Mouse (Mus musculus) liver, embryonic 14 days (tissue): Measurements from ENCODE around the gene Olfr191. TPM values are rescaled to one million over a fixed set of nuclear protein-coding genes. Genes with fewer than 3 reads are reported as not detected.

Experiments used
- polyA plus RNA-seq: library from polyadenylated mRNA; depleted of rRNA; stranded (reverse); fragments of >200 nt; gene quantifications from 2 replicates; pipeline ENCODE4 v1.2.3, GENCODE M21; 2012; rRNA removed

Olfr191 gene
- not detected in 2 replicates for polyA plus RNA-seq

GRCm38 (mm10) chr16:59089722-59090121 is at the start of gene Olfr191:
Gene Olfr191, minus strand, starts transcription at chr16:59089822.

GRCm38 (mm10) chr16:59120969-59121368 is 31.3 kb upstream of the Olfr191 start, which contains the start of gene Olfr194:
Gene Olfr194, minus strand, starts transcription at chr16:59121069.

GRCm38 (mm10) chr16:59111781-59112180 is 22.2 kb upstream of the Olfr191 start, which contains the start of gene Olfr193:
Gene Olfr193, minus strand, starts transcription at chr16:59111881.

GRCm38 (mm10) chr16:59077905-59078304 is 11.7 kb downstream of the Olfr191 start, which contains the start of gene Olfr190:
Gene Olfr190, minus strand, starts transcription at chr16:59078005.

GRCm38 (mm10) chr16:59039710-59040109 is 49.9 kb downstream of the Olfr191 start, which contains the start of gene Olfr187:
Gene Olfr187, minus strand, starts transcription at chr16:59039767.

Other genes starting within 250 kb of the Olfr191 start
- gene Olfr177, start 215.1 kb downstream of the Olfr191 start, polyA plus RNA-seq: not detected in 2 replicates
- not detected in 2 replicates for gene Olfr178, start 197.8 kb downstream of the Olfr191 start, polyA plus RNA-seq
- gene Olfr181, start 161.1 kb downstream of the Olfr191 start, polyA plus RNA-seq: not detected in 2 replicates
- gene Olfr180, start 160.4 kb downstream of the Olfr191 start, polyA plus RNA-seq: not detected in 2 replicates
- not detected in 2 replicates for gene Olfr183, start 94.5 kb downstream of the Olfr191 start, polyA plus RNA-seq
- gene Olfr186, start 59.5 kb downstream of the Olfr191 start, polyA plus RNA-seq: not detected in 2 replicates
- gene Olfr187, start 50.1 kb downstream of the Olfr191 start, polyA plus RNA-seq: not detected in 2 replicates
- gene Olfr190, start 11.8 kb downstream of the Olfr191 start, polyA plus RNA-seq: not detected in 2 replicates
- not detected in 2 replicates for gene Olfr193, start 22.1 kb upstream of the Olfr191 start, polyA plus RNA-seq
- not detected in 2 replicates for gene Olfr194, start 31.2 kb upstream of the Olfr191 start, polyA plus RNA-seq
- not detected in 2 replicates for gene Olfr195, start 57.2 kb upstream of the Olfr191 start, polyA plus RNA-seq
- not detected in 2 replicates for gene Olfr196, start 80.6 kb upstream of the Olfr191 start, polyA plus RNA-seq
- gene Olfr198, start 113.7 kb upstream of the Olfr191 start, polyA plus RNA-seq: not detected in 2 replicates
- not detected in 2 replicates for gene Olfr199, start 129.9 kb upstream of the Olfr191 start, polyA plus RNA-seq
- 0.07 and 0.08 TPM in 2 replicates for gene Olfr201, start 182.8 kb upstream of the Olfr191 start, polyA plus RNA-seq
- not detected in 2 replicates for gene Olfr202, start 197.0 kb upstream of the Olfr191 start, polyA plus RNA-seq
- not detected in 2 replicates for gene Olfr203, start 209.1 kb upstream of the Olfr191 start, polyA plus RNA-seq
- not detected in 2 replicates for gene Olfr204, start 228.4 kb upstream of the Olfr191 start, polyA plus RNA-seq
- not detected in 2 replicates for gene Olfr205, start 241.3 kb upstream of the Olfr191 start, polyA plus RNA-seq